Mouse (Mus musculus) cortical plate, adult 2 months (tissue): ENCODE data around the gene Crygc.

ENCODE experiments used
- CTCF ChIP-seq: fragments of 200-500 bp; IDR thresholded peaks from 2 replicates; pipeline ENCODE4 v1.5.1; 2011; ENCODE audit warnings: mild to moderate bottlenecking, control low read depth, low read length; ENCODE audit not compliant: insufficient read depth; ENCODE audit errors: extremely low read depth
- POLR2A ChIP-seq: fragments of 200-500 bp; IDR thresholded peaks from 2 replicates; pipeline ENCODE4 v1.6.1; 2011; ENCODE audit warnings: mild to moderate bottlenecking, low read length, control low read depth; ENCODE audit not compliant: insufficient read depth; ENCODE audit errors: extremely low read depth

DNA sequence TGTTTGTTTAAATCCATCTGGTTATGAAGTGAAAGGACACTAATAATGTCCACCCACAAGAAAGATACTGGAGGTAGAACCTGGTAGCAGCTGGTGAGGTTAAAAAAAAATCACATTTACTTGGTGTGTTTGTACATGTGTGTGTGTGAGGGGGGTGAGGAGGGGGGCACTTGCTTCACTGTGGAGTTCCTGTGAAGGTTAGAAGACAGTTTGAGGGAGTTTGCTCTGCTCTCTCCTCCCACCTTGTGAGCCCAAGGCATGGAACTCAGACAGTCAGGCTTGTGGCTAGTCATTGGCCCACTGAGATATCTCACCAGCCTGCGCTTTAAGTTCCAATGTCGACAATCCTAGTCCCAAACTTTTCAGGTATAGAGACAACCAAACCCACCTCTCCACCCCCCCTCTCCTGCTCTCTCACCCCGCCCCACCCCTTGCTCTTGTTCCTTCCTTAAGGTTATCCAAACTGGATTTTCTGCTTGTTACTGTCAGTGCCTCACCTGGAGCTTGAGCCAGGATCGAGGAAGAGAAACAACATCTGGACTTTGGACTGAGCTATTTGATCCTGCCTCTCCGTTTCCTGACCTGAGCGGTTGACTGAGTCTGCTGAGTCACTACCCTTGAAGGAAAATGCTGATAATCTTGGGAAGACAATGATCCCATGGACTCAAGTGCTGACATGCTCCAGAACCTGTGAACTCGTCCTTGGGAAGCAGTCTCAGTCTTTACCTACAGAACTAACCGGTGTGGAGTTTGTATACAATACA is 44.8 kb upstream of the Crygc start:
- TF ChIP-seq POLR2A (no peak), CTCF (no peak)
